Mouse (Mus musculus) adrenal gland, postnatal 36 days (tissue): ENCODE measurements at regions not wholly inside any gene's neighbourhood (a gene's known extent, or its start where the extent isn't known, plus 50 kb on each side); places are given as distances from the start of the nearest gene placed in this dataset.

Source experiments
- DNase-seq, 2 experiments: peaks; one replicate each; pipeline ENCODE4 v3.0.0; 2021; ENCODE audit warnings: mixed read lengths in 1 of 2

- no peak for DNase-seq
These were observed 166.6 kb upstream of the Id4 start for GRCm38 (mm10) chr13:48094275-48095035.

GRCm38 (mm10) chr13:48102156-48102555 is 158.9 kb upstream of the Id4 start:
- DNase-seq: no peak

- no peak for DNase-seq
These were observed 158.5 kb upstream of the Id4 start for GRCm38 (mm10) chr13:48102576-48102975.

- peak in 1 of 2 experiments; percentile 4 for DNase-seq
These were observed 156.3 kb upstream of the Id4 start for GRCm38 (mm10) chr13:48104766-48105165.

GRCm38 (mm10) chr13:48106946-48107345 is 154.1 kb upstream of the Id4 start:
- no peak for DNase-seq

GRCm38 (mm10) chr13:48115890-48116289 is 145.1 kb upstream of the Id4 start:
- no peak for DNase-seq

- no peak for DNase-seq
These were observed 134.4 kb upstream of the Id4 start for GRCm38 (mm10) chr13:48126582-48126981.

GRCm38 (mm10) chr13:48130724-48131123 is 130.3 kb upstream of the Id4 start:
- DNase-seq: peak; percentile 69 to 79

GRCm38 (mm10) chr13:48131681-48132080 is 129.3 kb upstream of the Id4 start:
- DNase-seq: no peak

GRCm38 (mm10) chr13:48145976-48146375 is 115.1 kb upstream of the Id4 start:
- DNase-seq: peak in 1 of 2 experiments; percentile 3

GRCm38 (mm10) chr13:48147061-48147460 is 114.0 kb upstream of the Id4 start:
- DNase-seq: no peak

GRCm38 (mm10) chr13:48153248-48153647 is 107.8 kb upstream of the Id4 start:
- no peak for DNase-seq

- no peak for DNase-seq
These were observed 107.2 kb upstream of the Id4 start for GRCm38 (mm10) chr13:48153684-48154413.

GRCm38 (mm10) chr13:48154414-48155105 is 106.5 kb upstream of the Id4 start:
- no peak for DNase-seq

- peak; percentile 28 to 38 for DNase-seq
These were observed 101.8 kb upstream of the Id4 start for GRCm38 (mm10) chr13:48159020-48159910.

GRCm38 (mm10) chr13:48160161-48160560 is 100.9 kb upstream of the Id4 start:
- DNase-seq: no peak

- no peak for DNase-seq
These were observed 99.7 kb upstream of the Id4 start for GRCm38 (mm10) chr13:48161339-48161738.

GRCm38 (mm10) chr13:48164586-48164985 is 96.4 kb upstream of the Id4 start:
- DNase-seq: no peak

- DNase-seq: no peak
These were observed 95.2 kb upstream of the Id4 start for GRCm38 (mm10) chr13:48165838-48166237.

- DNase-seq: no peak
These were observed 93.1 kb upstream of the Id4 start for GRCm38 (mm10) chr13:48167976-48168375.

- DNase-seq: no peak
These were observed 89.6 kb upstream of the Id4 start for GRCm38 (mm10) chr13:48171309-48171953.
